Mouse (Mus musculus): ENCODE measurements around the gene Maml1. TPM values are rescaled to one million over a fixed set of nuclear protein-coding genes. Genes with fewer than 3 reads are reported as not detected.

Maml1 gene
- polyA plus RNA-seq, 1 experiment from 2014 or later = 6.0 TPM

- WGBS = 57% methylated on average over 7 of the region's 7 CpGs
These were observed 69.4 kb downstream of the Maml1 start for GRCm38 (mm10) chr11:50222559-50223276.

GRCm38 (mm10) chr11:50219833-50220232 is 72.3 kb downstream of the Maml1 start:
- no peak overlapping the region for H3K4me2 ChIP-seq (ENCODE audit: low read length)
- H3K9me3 ChIP-seq (replicated peaks; ENCODE audit: low read length) = no peaks in the 10 kb centered on the region
- DNase-seq (ENCODE audit: low spot score) (no peak), ATAC-seq (replicated peaks; ENCODE audit: low FRiP score, low read depth) (no peak)
- H3K36me3 ChIP-seq (ENCODE audit: insufficient read depth, low read length) = no peaks in the 10 kb centered on the region
- no peak overlapping the region for H3K27ac ChIP-seq
- no peak overlapping the region for H3K4me3 ChIP-seq (replicated peaks; ENCODE audit: low read depth, low read length)
- H3K27me3 ChIP-seq (ENCODE audit: insufficient read depth, low read length) = no peaks in the 10 kb centered on the region
- peaks cover 20% of the 10 kb centered on the region for H3K4me1 ChIP-seq (replicated peaks; ENCODE audit: insufficient read depth, low read length)
- no peak overlapping the region for H3K9ac ChIP-seq (ENCODE audit: low read depth, low read length)
- peak; percentile 44 for TF ChIP-seq CTCF (IDR thresholded peaks at IDR 0.05; ENCODE audit: low read depth)
- 47% methylated on average over 2 of the region's 2 CpGs for WGBS

More at GRCm38 (mm10) chr11:50222559-50223276, 69.4 kb downstream of the Maml1 start:
- Histone ChIP-seq H3K4me3 (replicated peaks; ENCODE audit: low read depth, low read length) (no peak overlapping the region), H3K9ac (ENCODE audit: low read depth, low read length) (no peak overlapping the region), H3K4me1 (replicated peaks; ENCODE audit: insufficient read depth, low read length) (peaks cover 23% of the 10 kb centered on the region; the same call in 1 of the 2 replicates), H3K4me2 (ENCODE audit: low read length) (peak overlapping the region; percentile 18; the same call in 1 of the 2 replicates), H3K27ac (0 out of 2 replicates have a peak overlapping the region, but pooled peaks have one; percentile 92), H3K9me3 (replicated peaks; ENCODE audit: low read length) (no peaks in the 10 kb centered on the region), H3K36me3 (ENCODE audit: insufficient read depth, low read length) (no peaks in the 10 kb centered on the region), H3K27me3 (ENCODE audit: insufficient read depth, low read length) (no peaks in the 10 kb centered on the region)
- ATAC-seq (replicated peaks; ENCODE audit: low FRiP score, low read depth) = no peak
- no peak for TF ChIP-seq CTCF (IDR thresholded peaks at IDR 0.05; ENCODE audit: low read depth)
- DNase-seq (ENCODE audit: low spot score) = no peak

- no peak overlapping the region; the same call in 1 of the 2 replicates for H3K27ac ChIP-seq
- no peaks in the 10 kb centered on the region for H3K9me3 ChIP-seq (replicated peaks; ENCODE audit: low read length)
- no peak for ATAC-seq (replicated peaks; ENCODE audit: low FRiP score, low read depth)
- H3K4me1 ChIP-seq (replicated peaks; ENCODE audit: insufficient read depth, low read length) = peaks cover 14% of the 10 kb centered on the region
- no peak overlapping the region for H3K4me3 ChIP-seq (replicated peaks; ENCODE audit: low read depth, low read length)
- WGBS = 39% methylated on average over 4 of the region's 4 CpGs
- peak; percentile 53 for DNase-seq (ENCODE audit: low spot score)
- no peak for TF ChIP-seq CTCF (IDR thresholded peaks at IDR 0.05; ENCODE audit: low read depth)
- no peak overlapping the region for H3K4me2 ChIP-seq (ENCODE audit: low read length)
- no peaks in the 10 kb centered on the region for H3K27me3 ChIP-seq (ENCODE audit: insufficient read depth, low read length)
- H3K9ac ChIP-seq (ENCODE audit: low read depth, low read length) = no peak overlapping the region
- H3K36me3 ChIP-seq (ENCODE audit: insufficient read depth, low read length) = no peaks in the 10 kb centered on the region
These were observed 74.3 kb downstream of the Maml1 start for GRCm38 (mm10) chr11:50217811-50218210.

GRCm38 (mm10) chr11:50216724-50217366 is 75.3 kb downstream of the Maml1 start:
- Histone ChIP-seq H3K27ac (no peak overlapping the region), H3K4me2 (ENCODE audit: low read length) (no peak overlapping the region), H3K4me3 (replicated peaks; ENCODE audit: low read depth, low read length) (no peak overlapping the region), H3K36me3 (ENCODE audit: insufficient read depth, low read length) (no peaks in the 10 kb centered on the region), H3K27me3 (ENCODE audit: insufficient read depth, low read length) (no peaks in the 10 kb centered on the region), H3K9me3 (replicated peaks; ENCODE audit: low read length) (no peaks in the 10 kb centered on the region), H3K4me1 (replicated peaks; ENCODE audit: insufficient read depth, low read length) (peaks cover 19% of the 10 kb centered on the region), H3K9ac (ENCODE audit: low read depth, low read length) (no peak overlapping the region)
- 80% methylated on average over 4 of the region's 4 CpGs for WGBS
- ATAC-seq (replicated peaks; ENCODE audit: low FRiP score, low read depth) (no peak), DNase-seq (ENCODE audit: low spot score) (no peak)
- TF ChIP-seq CTCF (IDR thresholded peaks at IDR 0.05; ENCODE audit: low read depth) = no peak

GRCm38 (mm10) chr11:50215633-50216032 is 76.5 kb downstream of the Maml1 start:
- H3K4me3 ChIP-seq (replicated peaks; ENCODE audit: low read depth, low read length) = no peak overlapping the region
- 25% methylated on average over 9 of the region's 9 CpGs for WGBS
- no peaks in the 10 kb centered on the region for H3K27me3 ChIP-seq (ENCODE audit: insufficient read depth, low read length)
- H3K27ac ChIP-seq = no peak overlapping the region
- H3K4me1 ChIP-seq (replicated peaks; ENCODE audit: insufficient read depth, low read length) = peaks cover 19% of the 10 kb centered on the region
- H3K36me3 ChIP-seq (ENCODE audit: insufficient read depth, low read length) = no peaks in the 10 kb centered on the region
- peak overlapping the region; percentile 27; the same call in 1 of the 2 replicates for H3K4me2 ChIP-seq (ENCODE audit: low read length)
- no peaks in the 10 kb centered on the region for H3K9me3 ChIP-seq (replicated peaks; ENCODE audit: low read length)
- ATAC-seq (replicated peaks; ENCODE audit: low FRiP score, low read depth) (no peak), DNase-seq (ENCODE audit: low spot score) (no peak)
- peak; percentile 21; the same call in 1 of the 2 replicates for TF ChIP-seq CTCF (IDR thresholded peaks at IDR 0.05; ENCODE audit: low read depth)
- 0 out of 2 replicates have a peak overlapping the region, but pooled peaks have one; percentile 35 for H3K9ac ChIP-seq (ENCODE audit: low read depth, low read length)

GRCm38 (mm10) chr11:50214631-50215030 is 77.5 kb downstream of the Maml1 start:
- TF ChIP-seq CTCF (IDR thresholded peaks at IDR 0.05; ENCODE audit: low read depth) = no peak
- WGBS = 95% methylated on average over 6 of the region's 6 CpGs
- ATAC-seq (replicated peaks; ENCODE audit: low FRiP score, low read depth) (no peak), DNase-seq (ENCODE audit: low spot score) (no peak)
- no peak overlapping the region for H3K27ac ChIP-seq
- no peaks in the 10 kb centered on the region for H3K27me3 ChIP-seq (ENCODE audit: insufficient read depth, low read length)
- H3K4me3 ChIP-seq (replicated peaks; ENCODE audit: low read depth, low read length) = no peak overlapping the region
- no peak overlapping the region for H3K9ac ChIP-seq (ENCODE audit: low read depth, low read length)
- no peaks in the 10 kb centered on the region for H3K36me3 ChIP-seq (ENCODE audit: insufficient read depth, low read length)
- peaks cover 19% of the 10 kb centered on the region for H3K4me1 ChIP-seq (replicated peaks; ENCODE audit: insufficient read depth, low read length)
- no peak overlapping the region for H3K4me2 ChIP-seq (ENCODE audit: low read length)
- no peaks in the 10 kb centered on the region for H3K9me3 ChIP-seq (replicated peaks; ENCODE audit: low read length)

Data from kidney, postnatal 0 days (tissue).